Mouse (Mus musculus) activated CD4-positive, CD25-positive, alpha-beta regulatory T cell, adult 9 weeks (primary cell): ENCODE measurements around the gene Klrb1. TPM values are rescaled to one million over a fixed set of nuclear protein-coding genes. Genes with fewer than 3 reads are reported as not detected.

Experiments
- polyA plus RNA-seq: library from polyadenylated mRNA; unstranded; fragments of 100-300 nt; shearing (Covaris generic); gene quantifications from one replicate; pipeline ENCODE4 v1.2.1, GENCODE M21; 2017

The Klrb1 gene
- not detected for polyA plus RNA-seq

GRCm38 (mm10) chr6:128722959-128723358 is at the start of gene Klrb1:
Klrb1 (minus strand) TSS chr6:128723059.

GRCm38 (mm10) chr6:128662206-128662605 is 60.7 kb downstream of the Klrb1 start, which contains the start of gene Clec2h:
Clec2h (plus strand) TSS chr6:128662385.

Other genes with a start within 250 kb of the Klrb1 start
- gene Pzp, start 196.3 kb downstream of the Klrb1 start, polyA plus RNA-seq: not detected
- not detected for gene A2ml1, start 141.5 kb downstream of the Klrb1 start, polyA plus RNA-seq
- not detected for gene Klrb1a, start 99.5 kb downstream of the Klrb1 start, polyA plus RNA-seq
- gene Clec2h, start 60.7 kb downstream of the Klrb1 start, polyA plus RNA-seq: not detected
- gene Klrb1c, start 66.2 kb upstream of the Klrb1 start, polyA plus RNA-seq: 3.7 TPM
- gene Gm44511, start 103.3 kb upstream of the Klrb1 start, polyA plus RNA-seq: not detected
- not detected for gene Klrb1b, start 103.3 kb upstream of the Klrb1 start, polyA plus RNA-seq
- gene Clec2i, start 164.5 kb upstream of the Klrb1 start, polyA plus RNA-seq: 119 TPM
- gene BC035044, start 168.1 kb upstream of the Klrb1 start, polyA plus RNA-seq: 4.9 TPM
- gene Clec2g, start 211.3 kb upstream of the Klrb1 start, polyA plus RNA-seq: not detected